Mouse (Mus musculus) neutrophil, adult 5-6 weeks (primary cell): ENCODE measurements around the gene Pmm1. TPM values are rescaled to one million over a fixed set of nuclear protein-coding genes. Genes with fewer than 3 reads are reported as not detected.

Experiments used
- ATAC-seq: fragments of 151-379, 151-347 bp; 2 replicates; pipeline ENCODE4 v1.8.0; 2017; ENCODE audit warnings: mild to moderate bottlenecking, moderate TSS enrichment; ENCODE audit not compliant: insufficient number of reproducible peaks, poor library complexity, low FRiP score, severe bottlenecking; ENCODE audit errors: extremely low read depth
- total RNA-seq: library from RNA; stranded (forward); fragments of 200-1000 nt; gene quantifications from 2 replicates; pipeline ENCODE4 v1.2.3, GENCODE M21; 2017

Pmm1 gene
- total RNA-seq, 1 experiment from 2014 or later: 5.0 TPM

- peak; percentile 40; the same call in 1 of the 2 replicates for ATAC-seq
These were observed 55.8 kb downstream of the Pmm1 start for GRCm38 (mm10) chr15:81904939-81905338.

Other genes with a start within 250 kb of the Pmm1 start
- gene Zc3h7b, start 215.9 kb downstream of the Pmm1 start, total RNA-seq: 13.6 and 14.5 TPM in 2 replicates
- 30.6 and 32.8 TPM in 2 replicates for gene Rangap1, start 215.4 kb downstream of the Pmm1 start, total RNA-seq
- 26.2 and 29.4 TPM in 2 replicates for gene Tef, start 158.5 kb downstream of the Pmm1 start, total RNA-seq
- 44.3 and 48.5 TPM in 2 replicates for gene Tob2, start 102.1 kb downstream of the Pmm1 start, total RNA-seq
- 42.9 and 65.9 TPM in 2 replicates for gene Phf5a, start 89.0 kb downstream of the Pmm1 start, total RNA-seq
- 86.2 and 108 TPM in 2 replicates for gene Aco2, start 88.6 kb downstream of the Pmm1 start, total RNA-seq
- gene Polr3h, start 34.7 kb downstream of the Pmm1 start, total RNA-seq: 11.5 and 12.2 TPM in 2 replicates
- 0.37 TPM in 1 of 2 replicates, not detected in the other for gene Csdc2, start 24.2 kb downstream of the Pmm1 start, total RNA-seq
- gene 1700029P11Rik, start 19.6 kb upstream of the Pmm1 start, total RNA-seq: not detected in 2 replicates
- gene Xrcc6, start 26.9 kb upstream of the Pmm1 start, total RNA-seq: 33.9 and 49.0 TPM in 2 replicates
- 7.3 and 7.7 TPM in 2 replicates for gene Desi1, start 72.9 kb upstream of the Pmm1 start, total RNA-seq
- 74.5 and 74.8 TPM in 2 replicates for gene Snu13, start 86.7 kb upstream of the Pmm1 start, total RNA-seq
- gene 4930407I10Rik, start 98.2 kb upstream of the Pmm1 start, total RNA-seq: not detected in 2 replicates
- gene Mei1, start 109.1 kb upstream of the Pmm1 start, total RNA-seq: not detected in 2 replicates
- 35.9 and 37.9 TPM in 2 replicates for gene Ccdc134, start 167.0 kb upstream of the Pmm1 start, total RNA-seq
- 71.5 and 74.5 TPM in 2 replicates for gene Srebf2, start 186.3 kb upstream of the Pmm1 start, total RNA-seq